Mouse (Mus musculus): Measurements from ENCODE around the gene Mtg2.

DNA sequence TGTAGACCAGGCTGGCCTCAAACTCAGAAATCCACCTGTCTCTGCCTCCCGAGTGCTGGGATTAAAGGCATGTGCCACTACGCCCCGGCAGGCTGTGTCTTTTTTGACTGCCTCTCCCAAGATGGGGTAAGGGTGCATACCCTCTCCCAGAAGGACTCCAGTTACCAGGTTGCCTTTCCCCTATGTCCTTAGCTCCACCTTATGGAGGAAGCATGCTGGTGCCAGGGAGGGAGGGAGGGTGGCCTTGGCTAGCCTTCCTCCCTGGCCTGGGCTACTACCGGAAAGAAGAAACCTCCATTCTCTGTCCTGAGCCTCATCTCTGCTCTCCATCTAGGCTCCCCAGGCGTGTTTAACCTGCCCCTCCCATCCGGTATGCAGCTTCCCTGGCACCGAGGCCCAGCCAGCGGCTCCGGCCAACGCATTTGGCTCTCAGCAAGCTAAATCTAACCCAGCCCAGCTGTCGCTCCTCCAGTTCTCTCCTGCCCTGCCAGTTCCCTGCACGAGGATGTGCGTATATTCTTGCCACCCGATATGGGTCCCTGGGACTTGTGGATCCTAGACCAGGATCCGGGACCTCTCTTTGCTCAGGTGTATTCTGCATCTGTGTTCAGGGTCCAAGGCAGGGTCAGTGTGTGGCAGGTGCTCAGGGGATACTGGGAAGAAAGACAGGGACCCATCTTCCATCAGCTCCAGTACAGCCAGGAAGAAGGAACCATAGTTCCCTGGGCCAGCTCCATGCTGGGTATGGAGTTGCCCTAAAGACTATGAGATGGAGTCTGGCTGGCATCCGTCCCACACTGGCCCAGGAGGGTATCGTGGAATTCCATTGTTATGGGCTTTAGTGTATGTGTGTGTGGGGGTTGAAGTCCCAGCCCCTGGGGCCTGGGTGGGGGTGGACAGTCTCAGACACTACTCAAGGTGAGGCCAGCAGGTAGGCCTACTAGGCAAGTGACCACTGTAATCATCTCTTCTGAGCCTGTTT, 43.8 kb downstream of the Mtg2 start:
- no peak for TF ChIP-seq POLR2A (IDR thresholded peaks at IDR 0.05; ENCODE audit: insufficient read depth, low read depth, low read length)
- TF ChIP-seq CTCF (IDR thresholded peaks at IDR 0.05; ENCODE audit: insufficient read depth, low read depth, low read length) = no peak
